Mouse (Mus musculus) left cerebral cortex, postnatal 4 days (tissue): ENCODE data around the gene Dalrd3. TPM values are rescaled to one million over a fixed set of nuclear protein-coding genes. Genes with fewer than 3 reads are reported as not detected.

ENCODE experiments used
- DNase-seq: peaks from one replicate; pipeline ENCODE4 v3.0.0-alpha.2; 2022
- intact Hi-C: fragments of 180-260 bp; cut with DNase I; formaldehyde crosslinking; loops from one replicate; pipeline ENCODE4 v1.15.1; 2025
- total RNA-seq, 2 experiments: library from RNA; stranded (reverse); gene quantifications; 2 replicates each; pipeline ENCODE4 v1.2.3; 2021

The Dalrd3 gene
- total RNA-seq, result 10 to 100 TPM; 78.2 to 86.6 TPM

DNA sequence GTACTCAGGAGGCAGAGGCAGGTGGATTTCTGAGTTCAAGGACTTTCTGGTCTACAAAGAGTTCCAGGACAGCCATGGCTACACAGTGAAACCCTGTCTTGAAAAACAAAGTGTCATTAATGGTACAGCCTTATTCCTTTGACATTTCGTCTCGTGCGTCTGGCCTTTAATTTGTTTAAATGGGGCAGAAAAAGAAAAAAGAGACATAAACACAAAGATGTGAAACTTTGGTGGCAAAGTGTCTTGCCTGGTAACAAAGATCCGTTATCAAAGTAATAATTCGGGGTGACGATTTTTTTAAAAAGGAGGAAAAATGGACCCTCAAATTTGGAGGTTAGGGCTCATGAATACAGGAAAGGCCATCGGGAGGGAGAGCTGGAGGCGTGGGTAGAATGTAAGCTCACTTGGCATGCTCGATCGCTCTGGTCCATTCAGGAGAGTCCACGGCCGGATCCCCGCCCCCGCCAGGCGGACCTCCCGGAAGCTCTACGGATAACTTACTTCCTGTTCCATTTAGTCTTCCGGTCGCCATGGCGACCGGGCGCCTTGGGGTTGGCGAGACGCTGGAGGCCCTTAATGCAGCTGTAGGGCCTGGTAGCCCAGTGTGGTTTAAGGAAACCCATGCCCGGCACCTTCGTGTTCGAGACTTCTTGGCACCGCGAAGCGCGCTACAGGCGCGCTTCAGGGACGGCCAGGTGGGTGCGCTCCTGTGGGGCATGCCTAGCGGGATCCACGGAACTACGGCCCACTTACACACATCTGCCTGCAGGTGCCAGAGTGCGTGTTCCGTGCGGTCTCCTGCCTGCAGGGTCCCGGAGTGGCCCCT is at the start of gene Dalrd3:
Gene Dalrd3 (plus strand): TSS at position 506 of the 826 bp plus-strand sequence.
- peak; percentile 95 for DNase-seq
- intact Hi-C loops, result no loop called here

DNA sequence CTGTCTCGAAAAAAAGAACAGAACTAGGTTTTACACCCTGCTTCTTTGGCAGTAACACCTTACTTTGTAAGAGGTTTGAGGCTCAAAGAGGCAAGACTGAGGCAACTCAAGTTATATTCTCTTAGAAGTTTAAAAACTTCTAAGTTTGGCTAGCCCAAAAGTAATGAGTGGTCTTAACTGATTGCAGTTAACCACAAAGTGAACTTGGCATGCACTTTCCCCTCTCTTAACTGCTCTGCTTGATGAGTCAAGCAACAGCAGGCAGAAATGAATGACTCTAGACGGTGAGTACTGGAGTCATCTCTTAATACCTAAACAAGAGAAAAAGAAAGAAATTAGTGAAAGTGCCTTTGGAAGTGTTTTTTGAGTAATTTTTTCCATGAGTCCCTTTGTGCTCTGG is 48.1 kb upstream of the Dalrd3 start:
- DNase-seq, result no peak
- intact Hi-C loops, result no loop called here

DNA sequence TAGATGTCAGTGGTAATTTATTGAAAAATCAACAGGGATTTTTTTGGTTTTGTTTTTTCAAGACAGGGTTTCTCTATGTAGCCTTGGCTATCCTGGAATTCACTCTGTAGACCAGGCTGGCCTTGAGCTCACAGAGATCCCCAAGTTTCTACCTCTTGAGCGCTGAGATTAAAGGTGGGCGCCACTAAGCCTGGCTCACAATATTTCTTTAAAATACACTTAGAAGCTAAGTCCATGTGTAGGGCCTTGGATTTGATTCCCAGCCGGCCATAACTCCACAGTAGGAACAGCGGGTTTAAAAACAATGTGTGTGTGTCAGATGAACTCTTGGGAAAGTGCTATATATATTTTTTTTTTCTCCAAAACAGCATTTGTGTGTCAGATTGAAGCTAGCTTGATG is 46.3 kb upstream of the Dalrd3 start:
- intact Hi-C loops, result no loop called here

DNA sequence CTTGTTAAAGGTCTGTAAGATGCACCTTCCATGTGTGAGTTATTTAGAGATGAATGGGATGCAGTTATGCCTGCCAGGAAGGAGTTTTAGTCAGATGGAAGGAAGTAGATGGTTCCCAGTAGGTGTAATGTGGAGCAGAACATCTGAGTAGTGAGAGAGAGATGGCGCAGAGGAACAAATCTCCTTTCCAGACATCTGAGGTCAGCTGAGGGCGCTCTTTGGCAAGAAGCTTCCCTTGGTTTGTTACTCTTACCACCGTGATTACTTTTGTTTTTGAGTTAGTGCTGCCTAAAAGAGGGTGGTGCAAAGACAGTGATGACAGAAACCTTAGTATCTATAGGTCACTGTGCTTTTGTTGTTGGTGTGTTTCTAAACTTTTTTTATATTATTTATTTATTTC is 44.3 kb upstream of the Dalrd3 start:
- intact Hi-C loops, result no loop called here
- no peak for DNase-seq

More for the DNA sequence above, 46.3 kb upstream of the Dalrd3 start:
- DNase-seq, result no peak

DNA sequence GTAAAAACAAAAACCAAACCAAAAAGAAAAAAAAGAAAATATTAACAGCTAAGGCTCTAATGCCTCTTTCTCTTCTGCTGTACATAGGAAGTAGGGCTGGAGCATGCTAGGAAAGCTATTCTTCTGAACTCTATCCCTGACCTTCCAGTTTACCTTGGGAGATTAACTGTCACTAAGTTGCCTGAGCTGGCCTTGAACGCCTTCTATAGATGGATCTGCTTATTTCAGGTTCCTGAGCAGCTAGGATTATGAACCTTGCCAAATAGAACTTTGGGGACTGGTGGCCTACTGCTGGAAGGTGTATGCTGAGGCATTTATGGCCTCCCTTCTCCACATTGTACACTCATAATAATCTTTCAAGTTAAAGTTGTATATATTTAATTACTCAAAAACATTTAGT is 38.7 kb upstream of the Dalrd3 start:
- intact Hi-C loops, result no loop called here
- DNase-seq, result no peak

DNA sequence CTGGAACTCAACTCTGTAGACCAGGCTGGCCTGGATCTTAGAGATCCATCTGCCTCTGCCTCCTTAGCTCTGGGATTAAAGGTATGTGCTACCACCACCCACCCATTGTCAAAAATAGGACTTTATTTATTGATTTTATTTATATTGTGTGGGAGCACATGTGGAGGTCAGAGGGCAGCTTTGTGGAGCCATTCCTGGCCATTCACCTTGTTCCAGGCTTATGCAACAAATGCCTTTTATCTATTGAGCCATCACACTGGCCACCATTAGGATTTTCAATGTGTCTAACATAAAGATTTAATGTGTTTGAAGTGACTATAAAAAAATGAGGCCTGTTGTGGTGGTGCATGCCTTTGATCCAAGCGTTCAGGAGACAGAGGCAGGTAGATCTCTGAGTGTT is 38.2 kb upstream of the Dalrd3 start:
- no peak for DNase-seq
- intact Hi-C loops, result no loop called here

DNA sequence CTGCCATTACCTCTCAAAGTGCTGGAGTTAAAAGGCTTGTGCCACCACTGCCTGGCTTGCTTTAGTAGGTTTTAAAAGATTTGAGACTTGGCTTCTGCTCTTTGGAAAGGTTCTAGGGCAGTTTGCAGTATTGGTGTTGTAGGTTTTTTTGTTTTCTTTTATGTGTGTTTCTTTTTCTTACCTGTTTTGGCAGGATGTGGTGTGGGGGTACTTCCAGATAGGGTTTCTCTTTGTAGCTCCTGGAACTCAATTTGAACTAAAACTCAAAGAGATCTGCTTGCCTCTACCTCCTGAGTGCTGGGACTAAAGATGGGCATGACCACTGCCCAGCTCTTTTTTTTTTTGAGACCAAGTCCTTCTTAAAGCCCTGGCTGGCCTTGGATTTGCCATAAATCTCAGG is 28.8 kb upstream of the Dalrd3 start:
- intact Hi-C loops, result loop anchor here (5.0 kb wide), 1 partner anchor 174 kb away; no protein-coding TSS in a partner anchor
- DNase-seq, result no peak

DNA sequence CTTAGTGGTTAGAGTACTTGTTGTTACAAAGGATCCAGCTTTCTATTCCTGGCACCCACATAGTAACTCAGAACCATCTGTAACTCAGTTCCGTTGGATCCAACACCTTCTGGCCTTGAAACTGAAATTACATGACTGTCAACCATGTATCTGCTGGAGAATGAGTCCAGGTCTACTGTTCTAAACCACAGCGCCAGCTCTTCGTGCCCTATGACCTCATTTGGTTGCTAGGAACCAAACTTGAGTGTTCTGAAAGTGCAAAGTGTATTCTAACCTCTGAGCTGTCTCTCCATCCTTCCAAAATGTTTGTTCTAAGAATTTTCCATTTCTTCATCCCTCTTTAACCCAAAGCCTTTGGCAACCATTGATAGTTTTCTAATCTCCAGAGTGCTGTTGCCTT is 23.7 kb upstream of the Dalrd3 start:
- intact Hi-C loops, result no loop called here

DNA sequence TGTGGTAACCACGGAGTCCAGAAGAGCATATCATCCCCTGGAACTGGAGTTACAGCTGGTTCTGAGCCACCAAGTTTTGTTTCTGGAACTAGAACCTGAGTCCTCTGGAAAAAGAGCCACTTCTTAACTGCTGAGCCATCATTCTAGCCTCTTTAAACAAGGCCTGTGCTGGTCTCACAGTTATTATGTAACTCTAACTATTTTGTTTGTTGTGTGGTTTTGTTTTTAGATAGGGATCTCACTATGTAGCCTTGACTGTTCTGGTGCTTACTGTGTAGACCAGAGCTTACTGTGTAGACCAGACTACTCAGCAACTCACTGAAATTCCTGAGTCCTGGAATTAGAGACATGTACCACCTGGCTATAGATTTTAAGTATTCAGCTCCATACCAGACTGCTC is 22.8 kb upstream of the Dalrd3 start:
- intact Hi-C loops, result no loop called here
- DNase-seq, result no peak

More for the DNA sequence above, 23.7 kb upstream of the Dalrd3 start:
- no peak for DNase-seq

DNA sequence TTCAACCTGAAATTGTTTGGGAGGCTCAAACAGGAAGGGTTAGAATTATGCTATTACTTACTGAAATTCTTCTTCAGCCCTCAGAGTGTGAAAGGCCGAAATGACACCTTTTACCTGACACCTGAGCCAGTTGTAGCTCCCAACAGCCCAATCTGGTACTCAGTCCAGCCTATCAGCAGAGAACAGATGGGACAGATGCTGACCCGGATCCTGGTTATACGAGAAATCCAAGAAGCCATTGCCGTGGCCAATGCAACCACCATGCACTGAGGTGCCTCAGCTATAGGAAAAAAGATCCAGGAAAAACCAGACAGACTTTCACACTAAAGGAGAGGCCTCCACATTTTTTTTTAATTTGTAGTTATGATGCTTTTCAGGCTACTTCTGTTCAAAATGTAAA is 10.5 kb upstream of the Dalrd3 start:
- no peak for DNase-seq
- intact Hi-C loops, result no loop called here

DNA sequence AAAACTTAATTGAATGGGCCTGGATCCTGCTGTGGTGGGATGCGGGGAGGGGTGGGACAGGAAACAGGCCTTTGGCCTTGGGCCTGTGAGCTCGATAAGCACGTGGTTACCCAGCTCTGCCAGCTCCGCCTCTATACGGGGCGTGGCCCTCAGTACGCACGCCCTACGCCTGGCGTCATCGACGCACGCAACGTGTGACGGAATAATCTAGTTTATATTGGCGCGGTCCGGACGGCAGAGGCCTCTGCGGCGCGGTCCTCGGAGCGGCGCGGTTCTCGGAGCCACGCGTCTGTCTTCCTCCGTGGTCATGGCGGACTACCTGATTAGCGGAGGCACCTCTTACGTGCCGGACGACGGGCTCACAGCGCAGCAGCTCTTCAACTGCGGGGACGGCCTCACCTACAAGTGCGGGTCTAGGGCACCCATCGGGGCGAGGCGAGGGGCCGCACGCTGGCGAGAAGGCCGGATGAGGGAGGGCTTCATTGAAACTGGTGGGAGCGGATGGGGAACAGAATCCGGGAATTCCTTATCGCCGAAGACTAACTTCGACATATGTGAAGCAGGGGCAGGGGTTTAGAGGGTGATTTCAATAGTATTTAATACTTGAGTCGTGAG is 9.4 kb upstream of the Dalrd3 start, which contains the start of gene Impdh2:
Gene Impdh2 (plus strand): TSS at position 60 of the 615 bp plus-strand sequence.
- intact Hi-C loops, result no loop called here
- peak; percentile 97 for DNase-seq

DNA sequence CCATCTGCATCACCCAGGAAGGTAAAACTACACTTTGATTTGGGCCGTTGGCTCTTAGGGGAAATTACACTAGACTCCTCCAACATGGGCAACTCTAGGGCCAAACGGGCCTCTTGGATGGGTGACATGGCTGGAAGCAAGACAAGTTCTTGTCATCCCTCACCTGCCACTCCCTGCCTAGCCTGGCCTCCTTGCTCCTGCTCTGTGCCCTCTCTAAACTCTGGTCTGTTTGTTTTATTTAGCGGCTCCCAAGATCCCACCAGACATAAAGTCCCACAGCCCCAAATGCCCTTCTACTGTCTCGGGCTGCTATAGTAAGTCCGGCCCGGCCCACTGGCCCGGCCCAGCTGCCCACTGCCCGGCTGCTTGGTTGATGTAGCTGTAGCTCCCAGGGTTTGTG is 6.0 kb upstream of the Dalrd3 start:
- intact Hi-C loops, result no loop called here
- no peak for DNase-seq

DNA sequence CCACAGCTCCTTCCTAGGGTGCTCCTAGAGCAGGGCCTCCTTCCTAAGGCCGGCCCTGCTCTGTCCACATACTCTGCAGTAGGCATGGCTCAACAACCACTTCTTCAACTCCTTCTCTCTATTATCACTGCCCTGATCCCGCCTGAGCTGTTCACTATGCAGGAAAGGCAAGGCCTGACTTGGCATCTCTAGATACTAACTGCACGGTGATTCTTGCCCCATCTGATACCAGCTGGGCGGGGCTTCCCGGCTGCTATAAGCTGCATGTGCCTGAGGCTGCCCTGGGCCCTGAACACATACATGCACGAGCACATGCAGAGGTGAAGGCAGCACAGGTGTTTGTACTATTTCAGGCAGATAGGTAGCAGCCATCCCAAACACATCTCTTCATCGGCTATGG is 5.6 kb upstream of the Dalrd3 start:
- DNase-seq, result no peak
- intact Hi-C loops, result no loop called here

DNA sequence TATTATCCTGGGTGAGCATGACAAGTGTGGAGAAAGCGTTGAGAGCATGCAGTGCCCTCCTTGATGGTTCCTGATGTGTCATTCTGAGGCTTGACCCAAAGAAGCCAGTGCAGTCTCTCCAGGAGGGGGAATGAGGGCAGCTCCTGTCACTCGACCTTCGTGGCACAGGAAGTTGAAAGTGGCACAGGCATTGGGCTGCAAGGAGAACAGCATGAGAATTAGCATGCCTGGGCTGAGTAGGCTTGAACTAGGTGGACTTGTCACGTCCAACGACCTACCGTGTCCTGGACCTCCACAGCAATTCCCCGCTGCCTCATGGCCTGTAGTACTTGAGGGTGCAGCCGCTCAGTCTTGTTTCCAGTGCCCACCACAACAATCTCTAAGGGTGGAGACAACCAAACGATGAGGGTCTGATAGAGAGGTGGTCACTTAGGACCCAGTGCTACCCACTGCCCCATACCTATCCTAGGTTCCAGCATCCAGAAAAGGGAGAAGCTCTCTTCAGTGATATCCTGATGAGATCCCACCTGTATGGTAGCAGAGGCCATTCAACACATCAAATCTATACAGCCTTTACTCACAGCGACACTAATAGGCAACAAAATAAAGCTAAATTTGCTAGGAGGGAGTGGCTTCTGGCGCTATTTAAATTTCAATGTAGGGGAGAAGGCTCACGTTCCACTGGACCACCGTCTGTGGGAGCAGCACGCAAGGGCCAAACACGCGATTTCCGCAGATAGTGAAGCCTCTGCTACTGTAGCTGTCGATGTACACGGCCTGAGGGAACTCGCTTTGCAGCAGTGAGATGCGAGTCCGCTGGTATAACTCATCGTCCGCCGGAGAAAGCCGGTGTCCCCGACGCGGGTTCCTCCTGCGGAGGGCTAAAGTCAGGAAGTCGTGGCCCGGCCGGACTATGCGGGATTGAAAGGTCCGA is 3.5 kb upstream of the Dalrd3 start:
- intact Hi-C loops, result no loop called here
- no peak for DNase-seq

DNA sequence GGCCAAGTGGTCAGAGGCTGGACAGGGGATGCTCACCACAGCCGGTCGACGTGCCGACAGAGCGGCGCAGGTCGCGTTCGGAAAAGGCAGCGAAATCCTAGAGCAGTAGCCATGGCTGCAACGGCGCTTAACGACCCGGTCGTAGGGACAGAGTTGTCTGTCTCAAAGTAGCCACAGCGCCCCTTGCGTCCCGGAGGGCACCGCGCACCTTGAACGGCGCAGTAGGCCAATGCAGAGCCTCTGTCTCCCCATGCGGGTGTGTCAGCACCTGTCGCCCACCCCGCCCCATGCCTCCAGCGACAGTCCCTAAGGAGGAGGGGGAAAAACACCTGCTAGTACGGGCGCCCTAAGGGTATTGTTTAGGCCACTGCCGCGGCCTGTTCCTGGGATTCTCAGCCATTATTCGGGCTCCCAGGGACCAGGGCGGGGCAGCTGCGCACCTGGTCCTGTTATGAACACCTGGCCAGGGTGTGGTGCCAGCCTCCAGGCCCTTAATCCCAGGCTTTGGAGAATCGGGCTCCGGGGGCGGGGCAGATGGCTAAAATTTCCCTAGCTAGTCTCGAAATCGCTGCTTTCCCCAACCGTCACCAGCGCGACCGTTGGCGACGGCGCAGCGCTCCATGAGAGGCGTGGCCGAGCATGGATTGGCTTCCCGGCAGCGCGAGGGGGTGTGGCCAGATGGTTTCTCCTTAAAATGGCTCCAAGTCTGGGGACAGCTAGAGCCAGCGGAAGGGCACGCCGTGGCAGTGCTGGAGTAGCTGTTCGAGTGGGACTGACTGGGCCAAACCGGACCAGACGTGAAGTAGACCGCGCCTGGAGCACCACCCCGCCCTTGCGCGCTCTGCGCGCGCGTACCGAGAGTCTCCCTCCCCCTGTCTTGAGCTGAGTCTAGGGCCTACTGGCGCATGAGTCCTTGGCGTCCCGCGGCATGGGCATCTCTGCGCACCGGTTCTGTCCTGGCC is 2.6 kb upstream of the Dalrd3 start, which contains the start of gene Ndufaf3:
Gene Ndufaf3 (minus strand): TSS at position 620 of the 962 bp plus-strand sequence.
- intact Hi-C loops, result no loop called here
- peak; percentile 97 for DNase-seq

DNA sequence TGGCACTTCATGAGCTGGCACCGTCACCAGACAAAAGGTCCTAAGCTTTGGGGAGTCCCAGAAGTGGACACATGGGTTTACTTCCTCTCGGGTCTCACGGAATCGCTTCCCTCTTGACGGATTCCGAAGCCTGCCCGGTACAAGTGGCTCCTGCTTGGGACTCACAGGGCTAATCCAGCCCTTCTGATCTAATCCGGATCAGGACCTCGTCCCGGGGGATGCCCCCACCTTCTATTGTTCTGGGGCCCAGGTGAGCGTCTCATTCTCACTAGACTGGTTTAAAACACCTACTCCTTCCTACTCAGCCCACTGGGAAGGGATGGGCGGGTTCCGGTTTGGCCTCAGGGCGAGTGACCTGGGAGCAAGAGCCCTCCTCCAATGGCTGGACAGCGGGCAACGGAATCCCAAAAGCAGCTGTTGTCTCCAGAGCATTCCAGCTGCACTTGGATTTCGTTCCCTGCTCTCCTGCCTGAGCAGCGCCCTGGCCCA is 1.7 kb upstream of the Dalrd3 start:
- no peak for DNase-seq
- intact Hi-C loops, result no loop called here

DNA sequence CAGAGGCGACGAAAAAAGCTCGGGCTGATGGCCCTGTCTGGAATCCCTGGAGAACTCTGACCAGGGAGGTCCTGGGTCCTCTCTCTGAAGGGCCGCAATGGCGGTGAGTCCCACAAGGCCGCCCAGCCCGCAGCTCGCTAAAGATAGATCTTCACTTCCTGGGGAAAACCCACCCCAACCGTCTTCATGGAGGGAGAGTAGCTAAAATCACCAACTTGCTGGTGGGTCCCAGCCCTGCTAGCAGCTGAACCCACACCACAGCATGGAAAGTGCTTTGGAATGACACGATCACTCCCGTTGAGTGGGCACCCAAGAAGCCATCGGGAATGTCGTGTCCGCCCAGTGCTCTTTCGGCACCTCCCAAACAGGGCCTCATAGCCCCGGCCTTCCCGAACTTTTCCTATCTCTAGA is 1.2 kb upstream of the Dalrd3 start:
- no peak for DNase-seq

DNA sequence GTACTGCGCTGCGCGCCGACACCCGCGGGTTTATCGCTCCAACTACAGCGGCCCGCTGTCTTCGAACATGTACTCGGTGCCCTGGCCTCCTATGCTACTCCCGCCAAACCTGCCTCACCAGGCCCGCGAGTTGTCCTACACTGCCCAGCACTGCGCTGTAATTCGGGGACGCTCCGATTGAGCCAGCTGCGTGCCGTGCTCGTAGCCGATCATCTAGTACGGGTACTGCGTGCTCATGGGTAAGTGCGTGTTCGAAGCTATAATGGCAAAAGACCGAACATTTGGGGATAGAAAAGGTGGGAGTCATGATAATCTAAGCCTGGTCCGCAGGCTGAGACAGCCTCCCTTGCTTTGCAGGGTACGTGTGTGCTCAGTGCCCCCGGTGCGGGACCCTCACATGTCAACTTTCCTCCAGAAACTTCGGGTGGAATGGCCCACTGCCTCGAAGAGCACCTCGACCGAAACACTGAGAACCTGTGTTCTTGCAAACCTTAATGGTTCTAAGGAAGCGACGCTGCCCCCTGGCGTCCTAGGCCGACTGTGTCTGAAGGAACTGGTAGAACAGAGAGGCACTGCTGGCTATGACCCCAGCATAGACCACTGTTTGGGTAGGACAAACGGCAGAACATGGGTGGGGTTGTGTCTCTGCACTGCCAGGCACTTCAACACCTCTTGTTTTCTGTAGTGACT is 666 bp downstream of the Dalrd3 start:
- peak; percentile 86 for DNase-seq
- intact Hi-C loops, result no loop called here

More for the DNA sequence above, 1.2 kb upstream of the Dalrd3 start:
- intact Hi-C loops, result no loop called here

DNA sequence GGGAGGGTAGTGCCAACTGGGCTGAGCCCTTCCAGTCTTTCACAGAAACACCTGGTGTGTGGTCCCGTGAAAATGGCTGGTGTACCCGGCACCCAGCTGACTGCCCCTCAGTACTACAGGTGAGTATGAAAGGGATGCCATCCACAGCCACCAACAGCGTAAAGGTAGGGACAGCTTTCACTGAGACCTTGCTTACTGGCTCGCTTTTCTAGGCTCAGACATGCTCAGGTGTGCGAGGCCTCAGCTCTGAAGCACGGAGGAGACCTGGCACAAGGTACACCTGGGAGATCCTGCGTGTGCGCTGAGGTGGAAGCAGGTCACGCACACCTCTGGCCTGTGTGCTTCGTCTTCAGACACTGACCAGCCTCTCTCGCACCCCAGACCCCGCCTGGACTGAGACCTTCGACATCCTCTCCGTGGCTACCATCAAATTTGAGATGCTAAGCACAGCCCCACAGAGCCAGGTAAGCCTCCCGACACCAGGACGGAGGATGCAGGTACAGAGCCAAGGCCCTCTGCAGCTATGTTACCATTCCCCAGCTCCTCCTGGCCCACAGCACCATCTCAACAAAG is 1.8 kb downstream of the Dalrd3 start:
- intact Hi-C loops, result no loop called here
- no peak for DNase-seq
